Mouse (Mus musculus): Measurements from ENCODE around the gene Ppm1m.

The Ppm1m gene

GRCm38 (mm10) chr9:106216971-106217370, 17.4 kb upstream of the Ppm1m start:
- DNase-seq = no peak

- DNase-seq = no peak
Measured at GRCm38 (mm10) chr9:106215341-106216125, 16.0 kb upstream of the Ppm1m start.

- DNase-seq = no peak
Measured at GRCm38 (mm10) chr9:106212594-106212981, 13.0 kb upstream of the Ppm1m start.

- peak; percentile 90 to 93 for DNase-seq
Measured at GRCm38 (mm10) chr9:106211680-106212593, 12.4 kb upstream of the Ppm1m start.

GRCm38 (mm10) chr9:106210853-106211609, 11.5 kb upstream of the Ppm1m start:
- DNase-seq = no peak

GRCm38 (mm10) chr9:106209954-106210353, 10.4 kb upstream of the Ppm1m start:
- no peak for DNase-seq

GRCm38 (mm10) chr9:106208181-106208580, 8.6 kb upstream of the Ppm1m start:
- DNase-seq = no peak

- no peak for DNase-seq
Measured at GRCm38 (mm10) chr9:106206515-106206914, 7.0 kb upstream of the Ppm1m start.

GRCm38 (mm10) chr9:106205713-106206290, 6.3 kb upstream of the Ppm1m start:
- no peak for DNase-seq

GRCm38 (mm10) chr9:106203990-106204851, 4.7 kb upstream of the Ppm1m start:
- DNase-seq = no peak

- DNase-seq = peak; percentile 86 to 94
Measured at GRCm38 (mm10) chr9:106202819-106203636, 3.5 kb upstream of the Ppm1m start, which contains the start of gene Twf2. Gene Twf2 (plus strand): TSS chr9:106203108.

GRCm38 (mm10) chr9:106201895-106202294, 2.3 kb upstream of the Ppm1m start:
- DNase-seq = no peak

GRCm38 (mm10) chr9:106198962-106199458, 536 bp downstream of the Ppm1m start:
- peak; percentile 86 to 89 for DNase-seq

- DNase-seq = no peak
Measured at GRCm38 (mm10) chr9:106197732-106198131, 1.8 kb downstream of the Ppm1m start.

GRCm38 (mm10) chr9:106197081-106197713, 2.3 kb downstream of the Ppm1m start:
- DNase-seq = no peak

- DNase-seq = no peak
Measured at GRCm38 (mm10) chr9:106195693-106196092, 3.9 kb downstream of the Ppm1m start.

GRCm38 (mm10) chr9:106193930-106194807, 5.4 kb downstream of the Ppm1m start:
- DNase-seq = no peak

GRCm38 (mm10) chr9:106192998-106193397, 6.5 kb downstream of the Ppm1m start:
- DNase-seq = no peak

GRCm38 (mm10) chr9:106192024-106192423, 7.5 kb downstream of the Ppm1m start:
- no peak for DNase-seq

All from kidney, postnatal 25 days (tissue).